Mouse (Mus musculus): ENCODE results near the gene Zfp2.

DNA sequence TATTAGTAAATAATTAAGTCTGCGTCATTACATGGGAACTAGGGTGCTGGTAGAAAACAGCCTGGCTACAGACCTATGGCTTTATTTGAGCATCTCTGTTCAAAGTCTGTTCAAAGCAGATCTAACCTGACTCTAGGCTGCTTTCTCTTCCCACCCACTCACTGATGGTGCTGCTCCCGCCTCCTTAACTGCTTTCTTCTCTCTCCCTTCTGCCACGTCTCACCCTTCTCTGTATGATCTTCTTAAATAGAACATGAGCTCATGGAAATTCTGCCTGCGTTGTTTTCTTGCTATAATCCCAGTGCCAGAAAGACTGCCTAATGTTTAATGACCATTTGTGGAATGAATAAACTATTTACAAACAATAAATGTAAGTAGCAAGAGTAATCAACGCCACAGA lies 7.8 kb downstream of the Zfp2 start:
- TF ChIP-seq POLR2A (IDR thresholded peaks at IDR 0.05; ENCODE audit: low read depth, low read length) = no peak
- no peak for TF ChIP-seq USF1 (IDR thresholded peaks at IDR 0.05; ENCODE audit: low read depth, low read length)
- TF ChIP-seq POLR2AphosphoS2 (IDR thresholded peaks at IDR 0.05; ENCODE audit: low read depth, low read length) = no peak
- TF ChIP-seq BHLHE40 (IDR thresholded peaks at IDR 0.05; ENCODE audit: low read depth, low read length) = no peak
